In the genomic region with DNA sequence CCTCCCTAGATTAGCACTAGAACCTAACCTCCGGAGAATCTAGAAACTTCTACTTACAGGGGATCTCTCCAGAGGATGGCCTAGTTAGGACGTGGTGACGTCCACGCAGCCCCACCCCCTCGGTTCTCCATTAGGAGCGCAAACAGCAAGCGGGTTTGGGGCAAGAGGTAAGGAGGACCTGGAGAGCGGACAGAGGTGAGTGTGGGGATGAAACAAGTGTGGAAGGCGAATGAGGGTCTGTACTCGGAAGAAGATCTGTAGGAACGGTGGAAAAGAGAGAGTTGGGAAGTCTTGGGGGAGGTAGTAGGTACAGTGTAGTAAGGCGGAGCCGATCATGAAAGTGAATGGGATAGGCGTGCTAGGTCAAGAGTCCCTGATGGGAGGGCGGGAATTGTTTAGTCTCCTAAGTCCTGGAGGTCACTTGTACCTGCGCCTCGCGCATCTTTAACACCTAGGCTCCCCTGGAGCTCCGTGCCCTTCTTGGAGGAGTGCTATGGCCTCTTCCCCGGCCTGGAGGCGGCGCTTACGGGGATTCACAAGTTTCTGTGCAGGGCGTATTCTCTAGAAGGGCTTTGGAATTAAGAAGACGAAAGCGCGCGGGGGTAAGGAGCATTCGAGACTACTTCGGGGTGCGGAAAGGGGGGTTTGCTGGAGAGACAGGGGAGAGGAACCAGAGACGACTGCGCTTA, we compare ENCODE assay signal across 7 mouse cellular contexts. TPM values are rescaled to one million over a fixed set of nuclear protein-coding genes. Genes with fewer than 3 reads are reported as not detected.
A peak's percentile ranks its signal among the peaks of the same experiment; 100 is the strongest.
DNase-seq lines count a peak whose midpoint lies in the region; ATAC-seq and TF ChIP-seq lines count a peak whose summit lies in the region.

No protein-coding gene starts in this region.

- H3K4me2 ChIP-seq in intestine, embryonic 16.5 days (ENCODE audit: low read depth, low read length) = peak overlapping the region; percentile 94
- peak overlapping the region; percentile 84 for H3K4me2 ChIP-seq in neural tube, embryonic 15.5 days

- TF ChIP-seq CTCF in lung, adult 2 months (IDR thresholded peaks at IDR 0.05; ENCODE audit: insufficient read depth, low read length) = no peak

- peak overlapping the region; percentile 72 for H3K9ac ChIP-seq in intestine, embryonic 16.5 days (ENCODE audit: low read depth, low read length)
- H3K9ac ChIP-seq in neural tube, embryonic 15.5 days (replicated peaks) = peak overlapping the region; percentile 45

- peak overlapping the region; percentile 69 for H3K4me3 ChIP-seq in intestine, embryonic 16.5 days (ENCODE audit: low read length)
- H3K4me3 ChIP-seq in lung, adult 2 months (replicated peaks; ENCODE audit: extremely low read depth, low read depth, low read length) = peak overlapping the region; percentile 64
- H3K4me3 ChIP-seq in neural tube, embryonic 15.5 days (replicated peaks) = peak overlapping the region; percentile 44

- no peaks in the 10 kb centered on the region for H3K9me3 ChIP-seq in intestine, embryonic 16.5 days (ENCODE audit: control insufficient read depth, low read length)
- no peaks in the 10 kb centered on the region for H3K9me3 ChIP-seq in neural tube, embryonic 15.5 days (replicated peaks)

- peak; percentile 66 for ATAC-seq in granulocyte monocyte progenitor cell, adult 5-6 weeks (replicated peaks; ENCODE audit: poor library complexity, severe bottlenecking)
- ATAC-seq in intestine, embryonic 16.5 days = peak; percentile 86
- peak; percentile 59; the same call in 1 of the 2 replicates for ATAC-seq in neural tube, embryonic 15.5 days (ENCODE audit: low FRiP score)

- peaks cover 16% of the 10 kb centered on the region for H3K27me3 ChIP-seq in intestine, embryonic 16.5 days (replicated peaks; ENCODE audit: control insufficient read depth, insufficient read depth, low read length)
- peaks cover 72% of the 10 kb centered on the region for H3K27me3 ChIP-seq in neural tube, embryonic 15.5 days (replicated peaks)

- no peaks in the 10 kb centered on the region for H3K4me1 ChIP-seq in intestine, embryonic 16.5 days (ENCODE audit: control insufficient read depth, insufficient read depth, low read length)
- no peaks in the 10 kb centered on the region for H3K4me1 ChIP-seq in lung, adult 2 months (ENCODE audit: control insufficient read depth, insufficient read depth, low read length)
- H3K4me1 ChIP-seq in neural tube, embryonic 15.5 days = peaks cover 17% of the 10 kb centered on the region

- no peaks in the 10 kb centered on the region for H3K36me3 ChIP-seq in intestine, embryonic 16.5 days (ENCODE audit: control insufficient read depth, insufficient read depth, low read length)
- H3K36me3 ChIP-seq in neural tube, embryonic 15.5 days = no peaks in the 10 kb centered on the region

- under 1% methylated on average over 33 of the region's 33 CpGs for WGBS in intestine, embryonic 16.5 days
- 1% methylated on average over 33 of the region's 33 CpGs for WGBS in lung, adult 2 months
- 1% methylated on average over 33 of the region's 33 CpGs for WGBS in neural tube, embryonic 15.5 days

- H3K27ac ChIP-seq in intestine, embryonic 16.5 days (ENCODE audit: low read length) = peak overlapping the region; percentile 70
- no peak overlapping the region for H3K27ac ChIP-seq in neural tube, embryonic 15.5 days (replicated peaks)

- DNase-seq in Muller cell, postnatal 12 days (ENCODE audit: inconsistent ontology term) = peak; percentile 68
- peak; percentile 44 for DNase-seq in c-Kit-positive CD71-positive TER-119-positive erythroid progenitor cells, embryonic 14.5 days (ENCODE audit: low spot score)
- peak; percentile 57 for DNase-seq in lung, adult 2 months
- no peak for DNase-seq in layer of hippocampus, adult 8-10 months (ENCODE audit: low spot score in 2 of 2)

- peak; percentile 17; the same call in 1 of the 2 replicates for TF ChIP-seq POLR2A in lung, adult 2 months (IDR thresholded peaks at IDR 0.05; ENCODE audit: borderline replicate concordance, extremely low read depth, low read depth, low read length)

RNA-seq across cellular contexts. Expression of a gene that starts 6.8 kb away (rescaled TPM):
- total RNA-seq in granulocyte monocyte progenitor cell, adult 5-6 weeks (2014; fragmentation: Nextera tagmentation) = not detected in 2 replicates
- total RNA-seq in granulocyte monocyte progenitor cell, adult 5-6 weeks (2017) = not detected in 2 replicates
- polyA plus RNA-seq in intestine, embryonic 16.5 days (2015; fragmentation: Nextera tagmentation; extraction: Ambion mirVana) = not detected in 2 replicates
- polyA plus RNA-seq in lung, adult 2 months (2012; rRNA removed) = 0.09 TPM in 1 of 2 replicates, not detected in the other
- polyA plus RNA-seq in neural tube, embryonic 15.5 days (2015; fragmentation: Nextera tagmentation; extraction: Ambion mirVana) = 1.6 TPM in 1 of 2 replicates, not detected in the other
- not detected for total RNA-seq in layer of hippocampus, adult 8-10 months (2022)

RNA-seq across cellular contexts. Expression of a gene that starts 28.1 kb away (rescaled TPM):
- 0.62 TPM in 1 of 2 replicates, not detected in the other for total RNA-seq in granulocyte monocyte progenitor cell, adult 5-6 weeks (2014; fragmentation: Nextera tagmentation)
- 0.52 TPM in 1 of 2 replicates, not detected in the other for total RNA-seq in granulocyte monocyte progenitor cell, adult 5-6 weeks (2017)
- polyA plus RNA-seq in intestine, embryonic 16.5 days (2015; fragmentation: Nextera tagmentation; extraction: Ambion mirVana) = 0.13 TPM in 1 of 2 replicates, not detected in the other
- polyA plus RNA-seq in lung, adult 2 months (2012; rRNA removed) = 5.6 and 6.8 TPM in 2 replicates
- 0.82 and 1.2 TPM in 2 replicates for polyA plus RNA-seq in neural tube, embryonic 15.5 days (2015; fragmentation: Nextera tagmentation; extraction: Ambion mirVana)
- total RNA-seq in layer of hippocampus, adult 8-10 months (2022) = 1 to 10 TPM; 1.2 to 1.9 (median 1.6) TPM

RNA-seq across cellular contexts. Expression of a gene that starts 41.9 kb away (rescaled TPM):
- total RNA-seq in granulocyte monocyte progenitor cell, adult 5-6 weeks (2014; fragmentation: Nextera tagmentation) = 0.38 TPM in 1 of 2 replicates, not detected in the other
- 0.99 and 1.3 TPM in 2 replicates for total RNA-seq in granulocyte monocyte progenitor cell, adult 5-6 weeks (2017)
- 1.0 and 1.2 TPM in 2 replicates for polyA plus RNA-seq in intestine, embryonic 16.5 days (2015; fragmentation: Nextera tagmentation; extraction: Ambion mirVana)
- 19.2 and 21.2 TPM in 2 replicates for polyA plus RNA-seq in lung, adult 2 months (2012; rRNA removed)
- polyA plus RNA-seq in neural tube, embryonic 15.5 days (2015; fragmentation: Nextera tagmentation; extraction: Ambion mirVana) = 2.8 and 3.2 TPM in 2 replicates
- 1 to 10 TPM; 3.0 to 7.2 (median 4.5) TPM for total RNA-seq in layer of hippocampus, adult 8-10 months (2022)

RNA-seq across cellular contexts. Expression of a gene that starts 55.9 kb away (rescaled TPM):
- not detected in 2 replicates for total RNA-seq in granulocyte monocyte progenitor cell, adult 5-6 weeks (2014; fragmentation: Nextera tagmentation)
- total RNA-seq in granulocyte monocyte progenitor cell, adult 5-6 weeks (2017) = not detected in 2 replicates
- polyA plus RNA-seq in intestine, embryonic 16.5 days (2015; fragmentation: Nextera tagmentation; extraction: Ambion mirVana) = 0.09 and 0.13 TPM in 2 replicates
- polyA plus RNA-seq in lung, adult 2 months (2012; rRNA removed) = 4.8 and 5.6 TPM in 2 replicates
- 12.5 and 15.5 TPM in 2 replicates for polyA plus RNA-seq in neural tube, embryonic 15.5 days (2015; fragmentation: Nextera tagmentation; extraction: Ambion mirVana)
- total RNA-seq in layer of hippocampus, adult 8-10 months (2022) = 100 to 1,000 TPM in 1 of 4 experiments, 10 to 100 TPM in 3; 90.0 to 103 (median 95.8) TPM

Comparison
In these comparisons a context has a peak if more than half of its experiments do, and no peak if none do; other contexts are left out.
1. DNase-seq: peak in Muller cell, postnatal 12 days (single experiment), c-Kit-positive CD71-positive TER-119-positive erythroid progenitor cells, embryonic 14.5 days (single experiment) and lung, adult 2 months (single experiment); none in layer of hippocampus, adult 8-10 months (0 of 2).
2. Peak in every context shown above with its lines, with median percentiles within 50 percentile points of each other: ATAC-seq and H3K4me3 ChIP-seq.